Mouse (Mus musculus) thymus, postnatal 36 days (tissue): ENCODE data around the gene Acyp1.
"Not testable (repeated sequence)": the region's sequence is repeated elsewhere in the genome, so short reads cannot be mapped to it uniquely, and the experiment has no call there.

Source experiments
- DNase-seq, 2 experiments: peaks; one replicate each; pipeline ENCODE4 v3.0.0; 2022; ENCODE audit warnings: mixed read lengths in 2 of 2

Gene Acyp1

DNA sequence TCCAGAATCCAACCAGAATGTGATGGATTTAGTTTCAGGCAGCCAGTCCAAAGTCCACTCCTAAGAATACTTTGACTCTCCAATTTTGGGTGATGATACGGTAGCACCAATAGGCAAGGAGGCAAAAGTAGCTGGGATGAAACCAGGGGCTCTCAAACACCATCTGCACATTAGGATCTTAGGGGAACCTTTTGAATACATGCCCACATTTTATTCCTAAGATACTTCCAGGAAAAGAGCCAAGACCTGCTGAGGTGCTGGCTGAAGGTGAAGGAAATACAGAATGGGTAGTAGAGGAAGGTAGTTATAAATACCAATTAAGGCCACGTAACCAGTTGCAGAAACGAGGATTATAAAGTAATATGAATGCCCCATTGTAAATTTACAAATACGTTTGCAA is 6.5 kb downstream of the Acyp1 start:
- DNase-seq, result not testable (repeated sequence)

GRCm38 (mm10) chr12:85280845-85281651 is 7.2 kb downstream of the Acyp1 start:
- DNase-seq, result no peak

DNA sequence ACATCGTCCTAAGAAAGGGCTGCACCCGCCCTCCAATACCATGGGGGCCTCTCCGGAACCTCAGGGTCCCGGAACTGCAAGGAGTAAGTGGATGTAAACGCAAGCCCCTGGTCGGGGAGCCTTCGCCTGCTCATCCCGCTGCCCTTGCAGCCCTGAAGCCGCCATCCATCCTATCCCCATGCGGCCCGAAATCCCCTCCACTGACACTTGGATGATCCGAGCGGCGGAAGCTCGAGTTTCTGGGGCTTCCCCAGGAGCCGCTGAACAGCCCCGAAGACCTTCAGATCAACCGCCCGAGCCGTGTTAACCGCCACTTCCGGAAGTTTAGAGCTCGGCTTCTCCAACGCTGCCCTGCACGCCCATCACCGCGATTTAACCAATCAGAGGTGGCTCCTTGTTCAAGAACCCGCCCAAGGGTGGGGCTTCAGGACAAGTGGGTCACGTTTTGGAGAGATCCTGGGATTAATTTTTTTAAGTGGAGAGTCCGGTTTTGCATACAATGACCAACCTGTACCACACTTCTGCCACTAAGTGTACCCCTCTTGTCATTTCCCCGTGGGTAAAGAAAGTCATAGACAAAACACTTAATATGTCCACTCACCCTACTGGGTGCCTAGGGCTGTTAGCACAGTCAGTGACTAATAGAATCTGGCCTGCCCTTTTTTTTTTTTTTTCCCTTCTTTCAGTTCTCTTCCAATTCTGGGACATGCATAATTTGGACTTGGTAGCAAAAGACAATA is 8.0 kb downstream of the Acyp1 start:
- peak; percentile 96 to 98 for DNase-seq

GRCm38 (mm10) chr12:85279396-85280080 is 8.7 kb downstream of the Acyp1 start:
- no peak for DNase-seq

DNA sequence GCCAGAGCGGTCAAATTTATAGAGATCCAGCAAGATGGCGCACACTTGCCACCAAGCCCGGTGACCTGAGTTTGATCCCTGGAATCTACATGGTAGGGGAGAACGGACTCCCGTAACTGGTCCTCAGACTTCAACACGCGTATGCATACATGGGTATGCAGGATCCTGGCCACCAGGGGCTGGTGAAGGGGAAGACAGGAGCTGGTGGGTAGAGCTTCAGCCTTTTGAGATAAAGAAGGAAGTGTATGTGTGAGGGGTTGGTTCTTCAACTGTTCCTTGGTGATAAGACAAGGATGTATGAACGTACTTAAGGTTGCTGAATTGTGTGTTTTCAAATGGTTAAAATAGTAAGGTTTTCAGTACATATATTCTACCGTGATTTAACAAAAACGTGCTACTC is 9.3 kb downstream of the Acyp1 start:
- DNase-seq, result no peak

DNA sequence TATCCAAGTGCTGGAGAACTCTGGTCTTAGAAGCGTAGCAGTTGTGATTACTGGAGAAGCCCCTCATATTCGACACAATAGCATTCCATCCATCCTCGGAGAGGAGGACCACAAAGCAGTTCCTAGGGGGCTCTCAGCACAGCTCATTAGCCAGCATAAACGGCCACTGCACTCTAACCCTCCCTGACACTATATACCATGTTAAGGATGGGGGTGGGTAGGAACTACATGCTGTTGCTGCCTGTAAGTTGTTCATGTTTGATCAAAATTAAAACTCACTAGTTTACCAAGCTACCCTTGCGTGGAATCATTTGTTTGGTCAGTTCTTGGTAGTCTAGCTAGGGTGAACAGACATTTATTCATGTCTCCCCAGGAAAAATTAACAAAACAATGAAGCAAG is 12.0 kb downstream of the Acyp1 start:
- no peak for DNase-seq

GRCm38 (mm10) chr12:85273508-85273907 is 14.7 kb downstream of the Acyp1 start:
- DNase-seq, result no peak

DNA sequence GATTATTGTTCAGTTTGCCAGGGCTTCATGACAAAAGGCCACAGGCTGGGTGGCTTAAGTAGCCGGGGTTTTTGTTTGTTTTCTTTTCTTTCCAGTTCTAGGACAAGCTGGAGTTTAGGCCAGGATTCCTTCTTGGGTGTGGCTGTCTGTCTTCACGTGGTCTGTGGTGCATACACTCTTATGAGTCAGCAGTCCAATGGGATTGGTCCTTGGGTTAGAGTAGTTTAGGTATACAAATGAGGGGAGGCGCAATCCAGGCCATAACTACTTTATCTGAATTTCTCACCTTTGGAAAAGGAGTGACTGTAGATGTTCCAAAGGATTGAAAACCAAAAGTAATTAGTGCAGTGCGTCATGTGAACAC is 16.4 kb downstream of the Acyp1 start:
- DNase-seq, result no peak

GRCm38 (mm10) chr12:85271132-85271842 is 17.0 kb downstream of the Acyp1 start:
- DNase-seq, result no peak

- peak; percentile 86 for DNase-seq
Observed at GRCm38 (mm10) chr12:85270319-85270718, 17.9 kb downstream of the Acyp1 start, which contains the start of gene Mlh3. Mlh3 (minus strand) TSS chr12:85270599.

DNA sequence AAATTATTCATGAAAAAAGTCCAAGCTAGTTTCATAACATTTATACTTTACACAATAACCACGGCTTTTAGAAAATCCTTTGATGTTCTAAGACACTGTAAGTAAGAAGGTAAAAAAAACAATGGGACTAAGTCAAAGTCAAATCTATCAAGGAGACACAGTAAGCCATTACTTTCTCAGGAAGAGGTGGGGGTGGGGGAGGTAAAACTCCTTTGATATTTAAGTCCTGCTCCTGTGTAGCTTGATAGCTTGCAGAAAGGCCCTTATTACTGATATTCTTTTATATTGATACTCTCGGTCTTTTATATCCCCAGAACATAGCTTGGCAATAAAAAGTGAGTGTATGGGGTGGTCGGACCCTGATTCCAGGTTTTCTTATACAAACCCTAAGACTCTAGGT is 18.4 kb downstream of the Acyp1 start:
- no peak for DNase-seq

DNA sequence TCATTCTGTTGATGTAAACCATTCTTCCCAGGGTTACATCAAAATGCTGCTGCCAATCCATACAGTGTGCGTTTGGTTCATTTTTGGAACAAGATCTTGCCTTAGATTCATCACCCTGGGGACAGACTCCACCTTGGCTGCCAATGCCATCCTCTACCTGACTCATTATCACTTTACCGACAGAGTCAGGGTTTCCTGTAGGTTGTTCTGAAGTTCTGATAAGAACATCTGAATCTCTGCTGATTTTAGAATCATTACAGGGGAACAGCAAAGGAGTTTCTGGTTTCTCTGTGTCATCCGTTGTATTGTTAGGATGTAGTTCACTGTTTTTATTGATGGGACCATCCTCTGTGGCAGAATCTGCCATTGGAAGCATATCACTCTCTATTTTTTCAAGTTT is 22.0 kb downstream of the Acyp1 start:
- DNase-seq, result no peak

DNA sequence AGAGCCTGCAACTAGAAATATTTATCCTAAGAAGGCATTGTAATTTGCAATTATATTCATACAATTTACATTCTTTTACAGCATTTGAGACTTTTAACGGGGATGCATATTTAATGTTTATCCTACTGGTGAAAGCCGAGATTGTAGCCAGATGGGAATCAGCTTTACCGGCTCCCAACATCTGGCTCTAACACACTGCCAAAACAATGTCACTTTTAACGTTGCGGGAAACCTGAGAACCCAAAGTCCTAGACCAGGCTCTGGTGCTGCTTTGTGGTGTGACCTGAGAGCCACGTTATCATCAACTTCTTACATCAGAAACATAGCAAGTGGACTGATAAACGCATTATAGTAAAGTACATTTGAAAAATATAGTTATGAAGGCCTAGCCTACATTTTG is 23.3 kb downstream of the Acyp1 start:
- DNase-seq, result no peak

- DNase-seq, result no peak
Observed at GRCm38 (mm10) chr12:85264531-85264930, 23.7 kb downstream of the Acyp1 start.

DNA sequence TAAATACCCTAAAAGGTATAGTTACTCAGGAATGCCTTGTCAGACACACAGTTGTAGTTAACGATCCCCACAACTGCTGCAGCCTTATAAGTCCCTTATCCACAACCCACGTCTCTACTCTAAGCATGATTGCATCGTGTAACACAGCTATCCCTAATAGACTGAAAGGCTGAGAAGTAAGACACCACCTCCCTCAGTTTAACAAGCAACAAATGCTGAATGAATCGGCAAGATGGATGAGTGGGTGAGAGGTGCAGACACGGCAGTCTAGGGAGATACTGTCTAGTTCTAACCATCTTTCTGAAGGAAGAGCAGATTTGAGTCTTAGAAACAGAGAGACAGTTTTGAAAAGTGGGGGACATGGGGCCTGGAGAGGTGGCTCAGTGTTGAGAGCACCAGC is 25.0 kb downstream of the Acyp1 start:
- no peak for DNase-seq

DNA sequence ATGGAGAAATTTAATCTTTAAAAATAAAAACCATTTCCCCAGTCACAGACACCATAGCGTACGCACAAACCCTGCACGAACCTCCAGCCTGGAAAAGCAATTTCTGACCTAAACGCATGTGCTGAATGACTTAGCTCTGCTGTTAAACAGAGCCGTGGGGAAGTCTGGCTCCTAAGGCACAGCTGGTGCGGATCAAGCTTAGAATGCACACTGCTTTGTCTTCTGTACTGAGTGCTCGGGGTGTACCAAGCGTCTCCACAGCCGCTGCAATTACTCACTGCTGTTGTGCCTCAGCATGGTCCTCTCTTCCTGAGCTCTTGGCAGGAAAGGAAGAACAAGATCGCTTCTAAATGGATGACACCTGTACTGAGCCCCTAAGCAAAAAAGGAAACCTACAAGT is 25.7 kb downstream of the Acyp1 start:
- no peak for DNase-seq

DNA sequence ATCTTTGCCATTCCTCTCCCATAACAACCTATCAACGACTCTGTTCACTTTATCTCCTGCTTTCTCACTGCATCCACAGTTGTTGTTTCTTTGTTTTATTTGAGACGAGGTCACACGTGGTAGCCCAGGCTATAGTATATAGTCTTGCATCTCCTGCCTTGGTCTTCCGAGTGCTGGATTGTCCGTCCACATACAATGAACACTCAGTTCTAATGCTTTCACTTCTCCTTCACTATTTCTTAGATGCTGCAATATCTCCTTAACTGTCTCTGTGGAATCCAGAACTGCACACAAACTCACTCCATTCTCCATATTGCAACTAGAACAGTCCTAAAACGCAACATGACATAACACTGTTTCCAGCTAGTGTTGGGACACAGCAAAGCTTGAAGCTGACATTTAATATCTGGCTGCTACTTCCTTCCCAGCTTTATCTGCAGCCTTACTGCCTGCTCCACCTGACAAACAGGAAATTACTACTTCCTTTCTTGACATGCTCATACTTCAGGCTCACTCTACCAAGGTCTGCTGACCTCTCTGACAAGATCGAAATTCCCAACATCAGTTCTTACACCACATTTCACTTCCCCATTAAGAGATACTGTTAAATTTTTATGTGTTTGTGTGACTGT is 31.1 kb downstream of the Acyp1 start:
- peak in 1 of 2 experiments; percentile 7 for DNase-seq

GRCm38 (mm10) chr12:85256074-85256751 is 32.0 kb downstream of the Acyp1 start:
- DNase-seq, result no peak

DNA sequence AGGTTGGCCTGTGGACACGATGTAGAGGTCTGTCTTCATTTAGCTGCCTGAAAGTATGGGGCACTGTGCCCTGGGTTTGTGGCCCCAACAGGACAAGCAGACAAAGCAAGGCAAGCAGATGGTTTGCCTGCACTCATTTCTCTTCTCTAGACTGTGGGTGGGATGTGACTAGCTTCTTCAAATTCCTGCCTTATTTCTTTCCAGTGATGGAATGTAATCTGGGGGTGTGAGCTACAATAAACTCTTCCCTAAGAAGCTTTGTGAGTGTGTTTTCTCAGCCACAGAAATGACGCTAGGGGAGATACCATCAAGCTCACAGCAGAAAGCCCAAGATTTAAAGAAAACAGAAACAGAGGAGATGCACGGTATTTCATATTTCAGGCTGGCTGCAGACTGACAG is 36.2 kb downstream of the Acyp1 start:
- DNase-seq, result no peak

DNA sequence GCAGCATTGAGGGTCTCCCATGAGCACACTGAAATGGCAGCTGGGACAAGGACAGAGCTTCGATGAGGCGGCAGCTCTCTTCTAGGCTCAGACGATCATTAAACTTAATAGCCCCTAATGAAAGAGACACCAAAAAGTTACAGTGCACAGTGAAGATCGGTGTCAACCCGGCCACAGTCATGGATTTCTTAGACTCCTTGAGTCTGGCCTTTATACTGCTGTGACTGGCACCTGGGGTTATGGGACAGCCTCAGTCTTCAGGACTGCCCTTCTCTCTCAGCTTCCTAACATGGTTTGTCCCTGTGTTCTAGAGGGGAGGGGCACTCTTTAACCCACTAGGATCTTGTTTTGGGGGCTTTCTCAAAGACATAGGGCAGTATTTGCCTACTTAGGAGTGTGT is 50.7 kb downstream of the Acyp1 start:
- DNase-seq, result no peak

DNA sequence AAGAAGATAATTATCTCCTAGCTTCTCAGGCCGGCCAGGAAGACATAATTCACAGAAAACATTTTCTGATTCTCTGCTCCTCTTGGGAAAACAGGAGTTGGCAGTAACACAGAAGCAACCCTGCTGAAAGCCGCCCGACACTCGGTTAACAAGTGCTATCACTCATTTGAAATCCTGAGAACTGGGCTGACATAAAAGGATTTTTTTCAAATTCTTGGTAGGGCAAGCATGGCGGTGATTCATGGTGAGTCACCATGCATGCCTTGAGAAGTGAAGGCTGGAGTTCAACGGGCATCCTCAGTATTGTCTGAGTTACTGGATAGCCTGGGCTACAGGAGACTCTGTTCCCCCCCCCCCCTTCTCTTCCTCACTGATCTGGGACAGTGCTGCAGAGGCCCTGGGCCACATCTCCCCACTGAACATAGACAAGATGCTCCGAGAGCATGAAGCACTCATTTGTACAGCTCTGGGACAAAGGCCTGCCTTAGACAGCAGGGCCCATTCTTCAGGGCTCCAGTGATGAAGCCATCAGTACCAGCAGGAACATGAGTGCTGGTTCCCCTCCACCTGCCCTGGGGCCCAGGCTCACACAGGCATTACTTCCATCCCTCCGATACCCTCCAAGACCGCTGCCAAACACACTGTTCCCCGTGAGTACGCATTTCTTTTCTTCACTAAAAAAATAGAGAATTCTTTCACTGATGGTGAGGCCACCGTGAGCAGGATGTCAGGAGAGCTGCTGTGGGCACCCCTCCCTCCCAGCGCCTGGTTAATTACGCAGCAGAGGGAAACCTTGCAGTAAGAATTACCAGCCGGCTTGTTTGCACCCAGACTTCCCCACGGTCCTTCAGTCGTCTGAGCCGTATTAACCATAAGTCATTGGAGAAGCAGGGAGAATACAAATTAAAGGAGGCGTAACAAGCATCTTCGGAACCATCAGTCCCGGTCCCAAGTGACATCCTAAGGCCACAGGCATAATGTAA is 54.6 kb downstream of the Acyp1 start:
- DNase-seq, result no peak
